Mouse (Mus musculus): Measurements from ENCODE around the gene Pde4dip. TPM values are rescaled to one million over a fixed set of nuclear protein-coding genes. Genes with fewer than 3 reads are reported as not detected.

The Pde4dip gene
- polyA plus RNA-seq, 1 experiment from 2014 or later, result 28.1 TPM

DNA sequence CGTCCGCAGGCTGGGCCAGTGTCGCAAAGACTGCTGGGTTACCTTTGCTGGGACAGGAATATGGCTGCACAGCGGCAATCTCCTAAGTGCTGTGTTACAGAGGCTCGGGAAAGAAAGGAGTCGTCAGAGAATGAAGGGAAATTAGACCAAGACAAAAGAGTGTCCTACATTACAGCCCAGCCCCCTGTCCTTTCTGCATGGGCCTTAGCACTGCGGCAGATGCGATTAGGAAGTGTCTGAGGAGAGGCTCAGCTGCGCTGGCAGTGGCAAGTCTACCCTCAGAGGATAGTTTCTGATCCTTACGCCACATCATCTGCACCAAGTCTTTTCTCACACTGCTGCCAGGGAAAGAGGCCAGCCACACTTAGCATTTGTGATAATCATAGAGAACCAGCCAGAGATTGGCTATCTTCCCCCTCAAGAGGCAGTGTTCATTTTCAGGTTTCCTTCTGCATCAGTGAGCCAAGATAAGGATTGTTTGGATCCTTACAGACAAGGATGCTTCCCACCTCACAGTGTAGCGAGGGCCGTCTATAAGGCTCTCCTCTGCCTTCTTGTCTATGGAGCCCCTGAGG is 197.0 kb downstream of the Pde4dip start:
- Histone ChIP-seq H3K4me3 (ENCODE audit: low read length) (no peak overlapping the region), H3K9ac (replicated peaks; ENCODE audit: low read length) (no peak overlapping the region), H3K4me2 (replicated peaks; ENCODE audit: low read depth, low read length) (no peak overlapping the region), H3K27me3 (ENCODE audit: insufficient read depth, low read length) (no peaks in the 10 kb centered on the region), H3K4me1 (ENCODE audit: insufficient read depth, low read length) (0 out of 2 replicates have a peak, but pooled peaks cover 5% of the 10 kb centered on the region), H3K27ac (ENCODE audit: low read length) (no peak overlapping the region), H3K36me3 (ENCODE audit: insufficient read depth, low read length) (no peaks in the 10 kb centered on the region), H3K9me3 (ENCODE audit: low read length) (no peaks in the 10 kb centered on the region)
- ATAC-seq (ENCODE audit: low FRiP score, low TSS enrichment), result no peak
- 65% methylated on average over 12 of the region's 12 CpGs for WGBS

- Histone ChIP-seq H3K9ac (replicated peaks; ENCODE audit: low read length) (no peak overlapping the region; the same call in 1 of the 2 replicates), H3K27ac (ENCODE audit: low read length) (no peak overlapping the region), H3K4me2 (replicated peaks; ENCODE audit: low read depth, low read length) (0 out of 2 replicates have a peak overlapping the region, but pooled peaks have one; percentile 10), H3K36me3 (ENCODE audit: insufficient read depth, low read length) (no peaks in the 10 kb centered on the region), H3K27me3 (ENCODE audit: insufficient read depth, low read length) (no peaks in the 10 kb centered on the region), H3K4me1 (ENCODE audit: insufficient read depth, low read length) (0 out of 2 replicates have a peak, but pooled peaks cover 5% of the 10 kb centered on the region), H3K9me3 (ENCODE audit: low read length) (no peaks in the 10 kb centered on the region), H3K4me3 (ENCODE audit: low read length) (no peak overlapping the region)
- 45% methylated on average over 7 of the region's 7 CpGs for WGBS
- ATAC-seq (ENCODE audit: low FRiP score, low TSS enrichment), result peak; percentile 46
These were observed 197.9 kb downstream of the Pde4dip start for GRCm38 (mm10) chr3:97690590-97690989.

GRCm38 (mm10) chr3:97689289-97689688 is 199.2 kb downstream of the Pde4dip start:
- Histone ChIP-seq H3K27ac (ENCODE audit: low read length) (no peak overlapping the region), H3K36me3 (ENCODE audit: insufficient read depth, low read length) (no peaks in the 10 kb centered on the region), H3K27me3 (ENCODE audit: insufficient read depth, low read length) (no peaks in the 10 kb centered on the region), H3K9me3 (ENCODE audit: low read length) (no peaks in the 10 kb centered on the region), H3K4me1 (ENCODE audit: insufficient read depth, low read length) (peaks cover 7% of the 10 kb centered on the region; the same call in 1 of the 2 replicates), H3K4me2 (replicated peaks; ENCODE audit: low read depth, low read length) (no peak overlapping the region), H3K9ac (replicated peaks; ENCODE audit: low read length) (no peak overlapping the region), H3K4me3 (ENCODE audit: low read length) (no peak overlapping the region)
- no peak for ATAC-seq (ENCODE audit: low FRiP score, low TSS enrichment)
- WGBS, result 67% methylated on average over 2 of the region's 2 CpGs

GRCm38 (mm10) chr3:97686372-97687117 is 202.0 kb downstream of the Pde4dip start:
- Histone ChIP-seq H3K4me3 (ENCODE audit: low read length) (no peak overlapping the region), H3K9ac (replicated peaks; ENCODE audit: low read length) (no peak overlapping the region), H3K4me2 (replicated peaks; ENCODE audit: low read depth, low read length) (no peak overlapping the region), H3K36me3 (ENCODE audit: insufficient read depth, low read length) (no peaks in the 10 kb centered on the region), H3K9me3 (ENCODE audit: low read length) (no peaks in the 10 kb centered on the region), H3K27ac (ENCODE audit: low read length) (no peak overlapping the region), H3K27me3 (ENCODE audit: insufficient read depth, low read length) (peaks cover 4% of the 10 kb centered on the region; the same call in 1 of the 2 replicates), H3K4me1 (ENCODE audit: insufficient read depth, low read length) (peaks cover 25% of the 10 kb centered on the region)
- no peak for ATAC-seq (ENCODE audit: low FRiP score, low TSS enrichment)
- 74% methylated on average over 4 of the region's 4 CpGs for WGBS

GRCm38 (mm10) chr3:97683560-97684195 is 204.8 kb downstream of the Pde4dip start:
- H3K9me3 ChIP-seq (ENCODE audit: low read length), result no peaks in the 10 kb centered on the region
- peak; percentile 71 for ATAC-seq (ENCODE audit: low FRiP score, low TSS enrichment)
- peak overlapping the region; percentile 35 for H3K4me2 ChIP-seq (replicated peaks; ENCODE audit: low read depth, low read length)
- peaks cover 4% of the 10 kb centered on the region; the same call in 1 of the 2 replicates for H3K27me3 ChIP-seq (ENCODE audit: insufficient read depth, low read length)
- 5% methylated on average over 16 of the region's 16 CpGs for WGBS
- peak overlapping the region; percentile 42 for H3K9ac ChIP-seq (replicated peaks; ENCODE audit: low read length)
- no peaks in the 10 kb centered on the region for H3K36me3 ChIP-seq (ENCODE audit: insufficient read depth, low read length)
- peak overlapping the region; percentile 4; the same call in 1 of the 2 replicates for H3K4me3 ChIP-seq (ENCODE audit: low read length)
- no peak overlapping the region for H3K27ac ChIP-seq (ENCODE audit: low read length)
- peaks cover 29% of the 10 kb centered on the region for H3K4me1 ChIP-seq (ENCODE audit: insufficient read depth, low read length)

DNA sequence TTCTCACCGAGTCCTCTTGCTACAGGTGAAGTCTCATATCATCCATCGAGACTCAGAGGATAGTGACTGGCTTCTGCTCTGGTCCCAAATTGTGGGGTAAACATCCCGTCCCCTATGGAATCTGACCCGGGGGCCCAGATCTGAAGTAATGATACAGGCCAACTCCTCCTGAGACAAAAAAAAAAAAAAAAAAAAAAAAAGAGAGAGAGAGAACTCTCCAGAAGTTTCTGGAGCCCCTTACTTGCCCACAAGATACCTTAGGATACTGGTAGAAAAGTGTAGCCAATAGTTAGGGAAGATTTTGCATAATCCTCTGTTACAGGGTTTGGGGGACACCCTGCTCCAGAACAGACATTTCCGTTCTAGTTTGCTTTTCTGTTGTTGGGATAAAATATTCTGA is 205.9 kb downstream of the Pde4dip start:
- WGBS, result 28% methylated on average over 5 of the region's 5 CpGs

GRCm38 (mm10) chr3:97682159-97682502 is 206.4 kb downstream of the Pde4dip start:
- no peak for ATAC-seq (ENCODE audit: low FRiP score, low TSS enrichment)
- H3K4me3 ChIP-seq (ENCODE audit: low read length), result peak overlapping the region; percentile 51
- peaks cover 4% of the 10 kb centered on the region; the same call in 1 of the 2 replicates for H3K27me3 ChIP-seq (ENCODE audit: insufficient read depth, low read length)
- peak overlapping the region; percentile 71 for H3K9ac ChIP-seq (replicated peaks; ENCODE audit: low read length)
- H3K4me1 ChIP-seq (ENCODE audit: insufficient read depth, low read length), result peaks cover 29% of the 10 kb centered on the region
- H3K4me2 ChIP-seq (replicated peaks; ENCODE audit: low read depth, low read length), result peak overlapping the region; percentile 95
- H3K27ac ChIP-seq (ENCODE audit: low read length), result no peak overlapping the region
- H3K36me3 ChIP-seq (ENCODE audit: insufficient read depth, low read length), result no peaks in the 10 kb centered on the region
- 3% methylated on average over 11 of the region's 11 CpGs for WGBS
- H3K9me3 ChIP-seq (ENCODE audit: low read length), result no peaks in the 10 kb centered on the region

More for the DNA sequence above, 205.9 kb downstream of the Pde4dip start:
- ATAC-seq (ENCODE audit: low FRiP score, low TSS enrichment), result no peak
- H3K27me3 ChIP-seq (ENCODE audit: insufficient read depth, low read length), result peaks cover 4% of the 10 kb centered on the region; the same call in 1 of the 2 replicates
- no peak overlapping the region for H3K27ac ChIP-seq (ENCODE audit: low read length)
- H3K36me3 ChIP-seq (ENCODE audit: insufficient read depth, low read length), result no peaks in the 10 kb centered on the region
- peak overlapping the region; percentile 95 for H3K4me2 ChIP-seq (replicated peaks; ENCODE audit: low read depth, low read length)
- no peaks in the 10 kb centered on the region for H3K9me3 ChIP-seq (ENCODE audit: low read length)
- H3K4me1 ChIP-seq (ENCODE audit: insufficient read depth, low read length), result peaks cover 29% of the 10 kb centered on the region
- H3K4me3 ChIP-seq (ENCODE audit: low read length), result peak overlapping the region; percentile 51
- H3K9ac ChIP-seq (replicated peaks; ENCODE audit: low read length), result peak overlapping the region; percentile 71; the same call in 1 of the 2 replicates

GRCm38 (mm10) chr3:97681321-97682158 is 207.0 kb downstream of the Pde4dip start:
- under 1% methylated on average over 33 of the region's 33 CpGs for WGBS
- Histone ChIP-seq H3K4me1 (ENCODE audit: insufficient read depth, low read length) (peaks cover 29% of the 10 kb centered on the region), H3K4me2 (replicated peaks; ENCODE audit: low read depth, low read length) (peak overlapping the region; percentile 95), H3K27ac (ENCODE audit: low read length) (0 out of 2 replicates have a peak overlapping the region, but pooled peaks have one; percentile 3), H3K36me3 (ENCODE audit: insufficient read depth, low read length) (no peaks in the 10 kb centered on the region), H3K4me3 (ENCODE audit: low read length) (peak overlapping the region; percentile 51), H3K27me3 (ENCODE audit: insufficient read depth, low read length) (peaks cover 4% of the 10 kb centered on the region; the same call in 1 of the 2 replicates), H3K9ac (replicated peaks; ENCODE audit: low read length) (peak overlapping the region; percentile 71), H3K9me3 (ENCODE audit: low read length) (no peaks in the 10 kb centered on the region)
- peak; percentile 40; the same call in 1 of the 2 replicates for ATAC-seq (ENCODE audit: low FRiP score, low TSS enrichment)
